Mouse (Mus musculus) C2C12 (cell line): ENCODE measurements at regions not wholly inside any gene's neighbourhood (a gene's known extent, or its start where the extent isn't known, plus 50 kb on each side); places are given as distances from the start of the nearest gene placed in this dataset.
A peak's percentile ranks its signal among the peaks of the same experiment; 100 is the strongest.

ENCODE experiments used
- H3K27me3 ChIP-seq: one replicate; pipeline ENCODE4 v1.6.1; 2011; ENCODE audit not compliant: control insufficient read depth, insufficient read depth, insufficient read length
- H3K36me3 ChIP-seq: one replicate; pipeline ENCODE4 v1.6.1; 2011; ENCODE audit not compliant: control insufficient read depth, insufficient read depth
- H3K4me3 ChIP-seq: one replicate; pipeline ENCODE4 v1.5.1; 2011; ENCODE audit warnings: mild to moderate bottlenecking, control low read depth; ENCODE audit not compliant: poor library complexity, insufficient read depth, severe bottlenecking
- H3K79me2 ChIP-seq: one replicate; pipeline ENCODE4 v1.6.1; 2011; ENCODE audit not compliant: control insufficient read depth, insufficient read depth
- H3K79me3 ChIP-seq: one replicate; pipeline ENCODE4 v1.6.1; 2011; ENCODE audit warnings: low read depth, control low read depth
- H3ac ChIP-seq: one replicate; pipeline ENCODE3; 2011; ENCODE audit warnings: low read depth; ENCODE audit not compliant: control insufficient read depth, insufficient read length
- CEBPB ChIP-seq: IDR thresholded peaks from one replicate; pipeline ENCODE4 v1.6.1; 2011; ENCODE audit warnings: low read depth, mild to moderate bottlenecking, control low read depth, moderate library complexity
- CTCF ChIP-seq: IDR thresholded peaks from one replicate; pipeline ENCODE4 v1.5.1; 2011; ENCODE audit not compliant: control insufficient read depth, insufficient read depth, insufficient read length
- FOSL1 ChIP-seq: IDR thresholded peaks from one replicate; pipeline ENCODE4 v1.8.0; 2011; ENCODE audit warnings: mild to moderate bottlenecking, low read length; ENCODE audit not compliant: poor library complexity, insufficient read depth, severe bottlenecking
- MAX ChIP-seq: IDR thresholded peaks from one replicate; pipeline ENCODE4 v1.6.1; 2011; ENCODE audit warnings: mild to moderate bottlenecking, control low read depth
- MYOD1 ChIP-seq: IDR thresholded peaks from one replicate; pipeline ENCODE4 v1.6.1; 2011; ENCODE audit warnings: low read depth; ENCODE audit not compliant: control insufficient read depth, insufficient read length
- MYOG ChIP-seq: IDR thresholded peaks from one replicate; pipeline ENCODE4 v1.6.1; 2011; ENCODE audit not compliant: control insufficient read depth, insufficient read length; ENCODE audit errors: extremely low read depth
- USF1 ChIP-seq: IDR thresholded peaks from one replicate; pipeline ENCODE4 v1.6.1; 2011; ENCODE audit warnings: low read depth, mild to moderate bottlenecking, control low read depth, moderate library complexity

GRCm38 (mm10) chr2:95564089-95564488 lies 753.9 kb upstream of the Lrrc4c start:
- Histone ChIP-seq H3ac (no peak overlapping the region), H3K27me3 (no peaks in the 10 kb centered on the region), H3K79me3 (no peaks in the 10 kb centered on the region), H3K4me3 (no peak overlapping the region), H3K36me3 (no peaks in the 10 kb centered on the region), H3K79me2 (no peaks in the 10 kb centered on the region)
- TF ChIP-seq MAX (no peak), MYOG (no peak), MYOD1 (no peak), FOSL1 (no peak), USF1 (no peak), CTCF (no peak), CEBPB (no peak)

GRCm38 (mm10) chr2:95575882-95576281 lies 742.1 kb upstream of the Lrrc4c start:
- no peaks in the 10 kb centered on the region for H3K36me3 ChIP-seq
- TF ChIP-seq USF1: no peak
- TF ChIP-seq FOSL1: no peak
- no peak for TF ChIP-seq CEBPB
- no peak for TF ChIP-seq MAX
- TF ChIP-seq CTCF: no peak
- TF ChIP-seq MYOG: no peak
- no peak for TF ChIP-seq MYOD1
- no peaks in the 10 kb centered on the region for H3K79me3 ChIP-seq
- no peaks in the 10 kb centered on the region for H3K79me2 ChIP-seq
- no peak overlapping the region for H3ac ChIP-seq
- no peak overlapping the region for H3K4me3 ChIP-seq
- H3K27me3 ChIP-seq: no peaks in the 10 kb centered on the region

DNA sequence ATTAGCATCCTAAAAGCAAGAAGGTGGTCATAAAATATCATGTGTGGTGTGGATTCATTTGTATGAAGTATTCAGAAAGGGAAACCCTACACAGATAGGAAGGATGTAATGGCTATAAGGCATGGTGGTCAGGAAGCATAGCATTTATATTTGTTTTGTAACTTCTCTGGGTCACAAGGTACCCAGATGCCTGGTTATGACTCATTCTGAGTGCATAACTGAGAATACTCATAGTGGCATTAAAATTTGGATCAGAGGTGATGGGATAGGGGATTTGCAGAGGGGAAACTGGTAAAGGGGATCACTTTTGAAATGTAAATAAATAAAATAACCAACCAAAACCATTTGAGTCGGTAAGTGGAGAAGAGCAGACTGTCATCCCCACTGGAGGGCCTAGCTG lies 738.8 kb upstream of the Lrrc4c start:
- H3K79me2 ChIP-seq: no peaks in the 10 kb centered on the region
- no peak overlapping the region for H3ac ChIP-seq
- no peaks in the 10 kb centered on the region for H3K27me3 ChIP-seq
- TF ChIP-seq FOSL1 (peak; percentile 56), CEBPB (peak; percentile 28), CTCF (no peak)
- H3K36me3 ChIP-seq: no peaks in the 10 kb centered on the region
- no peak overlapping the region for H3K4me3 ChIP-seq
- no peaks in the 10 kb centered on the region for H3K79me3 ChIP-seq

- Histone ChIP-seq H3K36me3 (no peaks in the 10 kb centered on the region), H3ac (no peak overlapping the region), H3K79me3 (no peaks in the 10 kb centered on the region), H3K79me2 (no peaks in the 10 kb centered on the region), H3K4me3 (no peak overlapping the region), H3K27me3 (no peaks in the 10 kb centered on the region)
- TF ChIP-seq CTCF (no peak), FOSL1 (no peak), MYOG (no peak), CEBPB (no peak), USF1 (no peak)
Observed at GRCm38 (mm10) chr2:95586002-95586401, 732.0 kb upstream of the Lrrc4c start.

DNA sequence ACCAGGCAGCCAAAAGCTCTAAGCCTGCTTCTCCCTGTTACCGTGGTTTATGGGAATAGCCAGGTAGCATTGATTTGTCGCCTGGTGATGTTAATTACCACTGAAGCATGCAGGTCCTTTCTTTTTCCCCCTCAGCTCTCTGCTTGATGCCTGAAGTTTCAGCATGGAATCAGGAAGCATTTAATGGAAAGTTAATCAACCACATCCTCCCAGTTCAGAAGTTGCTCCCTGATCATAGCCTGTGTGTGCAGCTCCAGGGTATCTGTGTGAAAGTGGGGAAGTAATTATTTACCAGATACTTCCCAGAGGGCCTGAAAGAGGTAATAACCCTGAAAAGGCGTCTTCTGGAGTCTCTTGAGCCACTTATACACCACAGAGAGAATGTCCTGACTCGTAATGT lies 730.9 kb upstream of the Lrrc4c start:
- H3K79me2 ChIP-seq: no peaks in the 10 kb centered on the region
- H3K4me3 ChIP-seq: no peak overlapping the region
- H3ac ChIP-seq: no peak overlapping the region
- no peak for TF ChIP-seq FOSL1
- no peak for TF ChIP-seq CTCF
- no peak for TF ChIP-seq MYOG
- TF ChIP-seq MAX: no peak
- TF ChIP-seq USF1: no peak
- TF ChIP-seq MYOD1: no peak
- no peak for TF ChIP-seq CEBPB
- H3K79me3 ChIP-seq: no peaks in the 10 kb centered on the region
- no peaks in the 10 kb centered on the region for H3K36me3 ChIP-seq
- H3K27me3 ChIP-seq: no peaks in the 10 kb centered on the region

GRCm38 (mm10) chr2:95613354-95613753 lies 704.6 kb upstream of the Lrrc4c start:
- no peak overlapping the region for H3ac ChIP-seq
- H3K36me3 ChIP-seq: no peaks in the 10 kb centered on the region
- no peak overlapping the region for H3K4me3 ChIP-seq
- no peaks in the 10 kb centered on the region for H3K27me3 ChIP-seq
- H3K79me2 ChIP-seq: no peaks in the 10 kb centered on the region
- no peaks in the 10 kb centered on the region for H3K79me3 ChIP-seq
- TF ChIP-seq CTCF: no peak
- TF ChIP-seq CEBPB: no peak
- TF ChIP-seq FOSL1: no peak
- TF ChIP-seq MYOD1: no peak
- no peak for TF ChIP-seq MAX
- no peak for TF ChIP-seq USF1
- TF ChIP-seq MYOG: no peak
